Mouse (Mus musculus) bone marrow, adult 2 months (tissue): ENCODE measurements around the gene Foxp4.

Experiments used
- CTCF ChIP-seq: fragments of 200-500 bp; IDR thresholded peaks from 2 replicates; pipeline ENCODE4 v1.5.1; 2011; ENCODE audit warnings: low read length, control low read depth; ENCODE audit not compliant: control insufficient read depth, insufficient read depth
- POLR2A ChIP-seq: fragments of 200-500 bp; IDR thresholded peaks from 2 replicates; pipeline ENCODE4 v1.6.1; 2011; ENCODE audit warnings: low read depth, mild to moderate bottlenecking, control low read depth, low read length, borderline replicate concordance; ENCODE audit not compliant: control insufficient read depth

DNA sequence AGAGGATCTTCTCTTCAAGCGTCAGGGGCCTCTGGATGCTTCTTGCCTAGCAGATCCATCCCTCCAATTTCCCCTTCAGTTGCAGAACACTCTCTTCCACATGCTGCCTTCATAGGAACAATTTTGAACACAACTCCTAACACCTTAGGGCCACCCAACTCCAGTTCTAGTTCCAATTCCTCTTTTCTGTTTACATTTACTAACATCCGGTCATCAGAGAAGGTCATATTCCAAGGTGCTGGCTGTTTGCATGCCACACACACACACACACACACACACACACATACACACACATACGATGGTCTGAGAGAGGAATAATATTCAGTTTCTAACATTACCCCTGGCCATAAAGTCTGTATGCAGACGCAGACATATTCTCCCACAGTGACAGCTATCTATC is 17.6 kb upstream of the Foxp4 start:
- TF ChIP-seq CTCF = no peak
- no peak for TF ChIP-seq POLR2A
